Mouse (Mus musculus) liver, embryonic 14.5 days (tissue): ENCODE results near the gene Tsn. TPM values are rescaled to one million over a fixed set of nuclear protein-coding genes. Genes with fewer than 3 reads are reported as not detected.

Experiments
- ATAC-seq: fragments of 200-750 bp; cut with Nextera tagmentation; 2 replicates; pipeline ENCODE4 v1.8.0; 2017; ENCODE audit warnings: moderate number of reproducible peaks, mild to moderate bottlenecking, moderate library complexity; ENCODE audit not compliant: insufficient read depth
- DNase-seq, 3 experiments: peaks; one replicate each; pipeline ENCODE4 v3.0.0-alpha.2; 2012 to 2013; ENCODE audit warnings: low read depth in 3 of 3, low spot score in 3 of 3
- H3K27ac ChIP-seq: fragments of 300-500 bp; sonication (generic); 2 replicates; pipeline ENCODE4 v1.5.1; 2014; ENCODE audit warnings: moderate library complexity, mild to moderate bottlenecking, control low read depth, inconsistent platforms
- H3K27me3 ChIP-seq: fragments of 300-500 bp; sonication (generic); 2 replicates; pipeline ENCODE4 v1.6.1; 2014; ENCODE audit warnings: mild to moderate bottlenecking, low read length, moderate library complexity; ENCODE audit not compliant: control insufficient read depth, insufficient read depth
- H3K36me3 ChIP-seq: fragments of 300-500 bp; sonication (generic); replicated peaks from 2 replicates; pipeline ENCODE4 v1.6.1; 2014; ENCODE audit warnings: low read depth; ENCODE audit not compliant: control insufficient read depth, insufficient read depth
- H3K4me1 ChIP-seq, 2 experiments: fragments of 200-500 bp in 1 of 2; fragments of 300-500 bp in 1 of 2; sonication (generic) in 1 of 2; replicated peaks; 2 replicates each; pipeline ENCODE4 v1.6.1; 2012 to 2014; ENCODE audit warnings: antibody characterized with exemption in 1 of 2, inconsistent platforms in 1 of 2, low read length in 1 of 2; ENCODE audit not compliant: control insufficient read depth in 2 of 2, insufficient read depth in 2 of 2
- H3K4me2 ChIP-seq: fragments of 300-500 bp; sonication (generic); 2 replicates; pipeline ENCODE4 v1.6.1; 2014; ENCODE audit warnings: low read depth, mild to moderate bottlenecking, control low read depth, moderate library complexity
- H3K4me3 ChIP-seq, 2 experiments: fragments of 200-500 bp in 1 of 2; fragments of 300-500 bp in 1 of 2; sonication (generic) in 1 of 2; 2 replicates each; pipeline ENCODE4 v1.5.1; 2012 to 2014; ENCODE audit warnings: low read depth in 2 of 2, low read length in 2 of 2, mild to moderate bottlenecking in 2 of 2, control low read depth in 1 of 2, inconsistent platforms in 1 of 2, moderate library complexity in 1 of 2; ENCODE audit not compliant: insufficient read depth in 1 of 2
- H3K9ac ChIP-seq: fragments of 300-500 bp; sonication (generic); replicated peaks from 2 replicates; pipeline ENCODE4 v1.6.1; 2014; ENCODE audit warnings: mild to moderate bottlenecking, control low read depth, moderate library complexity
- H3K9me3 ChIP-seq: fragments of 300-500 bp; sonication (generic); 2 replicates; pipeline ENCODE4 v1.6.1; 2016; ENCODE audit warnings: low read length, mixed read lengths; ENCODE audit not compliant: control insufficient read depth
- CTCF ChIP-seq: IDR thresholded peaks from 2 replicates; pipeline ENCODE4 v1.5.1; 2016; ENCODE audit warnings: antibody characterized with exemption, low read depth, control low read depth
- EP300 ChIP-seq: IDR thresholded peaks from 2 replicates; pipeline ENCODE4 v1.6.1; 2016; ENCODE audit warnings: antibody characterized with exemption, low read depth
- WGBS: fragments of 180-500 bp; shearing (Covaris S2); extraction: QIAGEN DNeasy Blood & Tissue Kit; methylation state at CpG from one replicate; pipeline ENCODE4 v1.1.7; 2014; ENCODE audit not compliant: insufficient replicate concordance; 5-methylcytosine and 5-hydroxymethylcytosine counted together
- polyA plus RNA-seq, 2 experiments: library from polyadenylated mRNA; depleted of rRNA in 1 of 2; stranded (reverse) in 1 of 2; unstranded in 1 of 2; fragments of >200 nt; fragmentation: Nextera tagmentation in 1 of 2; extraction: Ambion mirVana in 1 of 2; gene quantifications; 2 replicates each; pipeline versions ENCODE4 v1.2.1 to v1.2.3; 2012 to 2014

The Tsn gene
- polyA plus RNA-seq, 2 experiments = 35.0 to 144 TPM

DNA sequence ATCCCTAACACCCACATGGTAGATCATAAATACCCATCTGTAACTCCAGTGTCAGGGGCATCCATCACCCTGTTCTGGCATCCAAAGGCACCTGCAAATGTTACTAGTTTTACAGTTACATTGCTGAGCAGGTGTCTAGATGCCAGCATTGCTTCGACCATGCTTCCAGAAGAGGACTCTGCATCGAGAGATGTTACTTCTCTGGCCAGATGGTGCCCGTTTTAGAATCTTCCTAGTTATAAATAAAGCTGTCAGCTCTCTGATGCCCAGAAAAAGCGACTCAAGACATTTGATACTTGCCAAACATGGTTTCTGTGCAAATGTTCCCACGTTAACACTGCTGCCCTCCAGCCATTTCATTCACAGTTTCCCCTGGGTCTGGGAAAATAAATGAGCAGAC, 26.4 kb upstream of the Tsn start:
- Histone ChIP-seq H3K4me3 (no peak overlapping the region), H3K36me3 (peaks cover 10% of the 10 kb centered on the region), H3K27me3 (no peaks in the 10 kb centered on the region), H3K4me2 (no peak overlapping the region), H3K9ac (no peak overlapping the region), H3K4me1 (no peaks in the 10 kb centered on the region), H3K9me3 (no peaks in the 10 kb centered on the region), H3K27ac (no peak overlapping the region)
- 59% methylated on average over 5 of the region's 5 CpGs for WGBS
- TF ChIP-seq CTCF (no peak), EP300 (no peak)
- no peak for DNase-seq
- ATAC-seq = no peak

DNA sequence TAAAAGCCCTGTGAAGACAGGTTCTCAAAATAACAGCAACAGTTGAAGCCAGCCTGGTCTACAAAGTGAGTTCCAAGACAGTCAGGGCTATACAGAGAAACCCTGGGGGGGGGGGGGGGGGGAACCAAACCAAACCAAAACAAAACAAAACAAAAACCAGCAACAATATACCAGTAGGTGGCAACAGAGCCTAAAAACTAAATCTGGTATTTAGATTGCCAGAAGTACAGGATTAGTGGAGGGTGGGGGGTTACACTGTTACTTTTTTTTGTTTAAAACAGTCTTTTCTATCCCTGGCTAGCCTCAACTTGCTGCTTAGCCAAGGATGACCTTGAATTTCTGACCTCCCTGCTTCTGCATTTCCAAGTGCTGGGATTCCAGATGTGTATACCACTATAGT, 24.3 kb upstream of the Tsn start:
- Histone ChIP-seq H3K9ac (no peak overlapping the region), H3K9me3 (no peaks in the 10 kb centered on the region), H3K4me1 (no peaks in the 10 kb centered on the region), H3K4me3 (no peak overlapping the region), H3K27me3 (no peaks in the 10 kb centered on the region), H3K27ac (no peak overlapping the region), H3K36me3 (peaks cover 27% of the 10 kb centered on the region), H3K4me2 (no peak overlapping the region)
- DNase-seq (no peak), ATAC-seq (no peak)
- TF ChIP-seq CTCF = no peak
- TF ChIP-seq EP300 = no peak

DNA sequence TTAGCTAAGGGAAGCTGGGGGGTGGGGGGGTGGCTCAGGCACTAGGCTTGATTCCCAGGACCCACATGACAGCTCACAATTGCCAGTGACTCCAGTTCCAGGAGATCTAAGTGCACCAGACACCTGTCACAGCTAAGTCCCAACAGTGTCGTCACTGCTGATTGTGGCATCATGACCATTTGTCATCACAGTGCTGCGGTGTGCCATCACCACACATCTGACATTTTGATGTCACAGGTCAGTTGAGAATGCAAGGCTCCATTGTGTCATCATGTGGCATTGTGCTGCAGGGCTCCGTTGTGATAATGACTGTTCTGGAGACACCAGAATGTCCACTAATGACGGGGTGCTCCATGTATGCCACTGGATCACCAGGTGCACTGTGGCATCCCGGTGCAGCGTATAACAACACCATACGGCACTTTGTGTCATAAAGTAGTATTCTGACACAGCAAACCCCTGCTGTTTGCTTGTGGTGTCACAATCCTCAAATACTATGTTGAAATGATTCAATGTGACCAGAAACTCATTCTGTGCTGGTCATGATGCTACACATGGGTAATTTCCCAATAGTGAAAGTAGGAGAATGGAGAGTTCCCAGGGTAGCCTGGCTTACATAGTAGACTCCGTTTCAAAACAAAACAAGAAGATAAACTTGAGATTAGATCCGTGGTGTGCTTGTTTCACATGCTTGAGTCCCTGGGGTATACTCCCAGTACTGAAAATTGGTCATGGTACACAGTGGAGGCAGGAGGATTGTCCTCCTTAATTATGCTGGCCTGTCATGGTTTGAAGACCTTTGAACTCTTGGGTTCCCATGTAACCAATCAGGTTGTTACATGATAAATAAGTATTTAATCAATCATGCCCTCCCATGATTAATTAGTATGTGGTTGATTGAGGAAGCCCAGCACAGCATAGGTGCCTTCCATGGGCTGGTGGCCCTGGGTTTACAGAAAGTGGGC, 23.5 kb upstream of the Tsn start:
- Histone ChIP-seq H3K9ac (no peak overlapping the region), H3K36me3 (peaks cover 33% of the 10 kb centered on the region), H3K27me3 (no peaks in the 10 kb centered on the region), H3K4me3 (no peak overlapping the region), H3K9me3 (no peaks in the 10 kb centered on the region), H3K4me1 (no peaks in the 10 kb centered on the region), H3K4me2 (no peak overlapping the region), H3K27ac (no peak overlapping the region)
- 70% methylated on average over 9 of the region's 9 CpGs for whole genome bisulfite sequencing
- DNase-seq = no peak
- TF ChIP-seq CTCF (no peak), EP300 (no peak)
- ATAC-seq = no peak

DNA sequence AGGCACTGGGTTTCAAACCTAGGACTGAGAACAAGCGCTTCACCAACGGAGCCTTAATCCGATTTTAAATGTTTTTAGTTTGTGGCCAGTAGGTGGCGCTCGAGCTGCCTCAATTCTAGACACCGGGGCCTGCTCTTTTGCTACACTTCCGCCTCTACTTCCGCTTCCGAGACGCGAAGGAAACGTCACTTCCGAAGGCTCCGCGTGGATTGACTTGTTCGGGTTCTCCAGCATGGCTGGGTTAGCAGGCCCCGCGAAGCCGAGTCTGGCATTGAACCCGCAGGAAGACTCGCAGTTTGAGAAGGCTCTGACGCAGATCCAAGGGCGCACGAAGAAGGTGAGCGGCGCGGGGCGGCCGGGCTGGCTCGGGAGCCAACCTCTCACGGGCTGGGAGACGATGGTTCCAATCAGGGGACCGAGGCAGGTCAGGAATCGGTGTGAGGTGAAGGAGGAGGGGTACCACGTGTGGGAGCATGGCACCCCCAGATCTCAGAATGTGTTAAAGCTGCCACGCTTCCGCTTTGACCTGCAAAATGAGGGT, 10.2 kb upstream of the Tsn start, which contains the start of gene Nifk:
Nifk (plus strand) TSS at position 179 of the 541 bp plus-strand sequence.
- H3K9ac ChIP-seq = peak within 1 kb of the TSS; percentile 78
- peak; percentile 91 to 92 (median 91) for DNase-seq
- ATAC-seq = peak; percentile 87
- 0% methylated on average over 37 of the region's 37 CpGs for WGBS
- no peaks in the 10 kb centered on the region for H3K27me3 ChIP-seq
- H3K4me3 ChIP-seq = peak within 1 kb of the TSS; percentile 65 to 85
- TF ChIP-seq EP300 (no peak), CTCF (peak; percentile 95)
- 0 out of 2 replicates have a peak within 1 kb of the TSS, but pooled peaks have one; percentile 6 for H3K27ac ChIP-seq
- H3K36me3 ChIP-seq = peaks cover 9% of the 10 kb centered on the region
- H3K9me3 ChIP-seq = no peaks in the 10 kb centered on the region
- peaks cover 4 to 11% of the 10 kb centered on the region in 2 experiments; a peak in 2 of 4 replicates for H3K4me1 ChIP-seq
- H3K4me2 ChIP-seq = peak within 1 kb of the TSS; percentile 72

DNA sequence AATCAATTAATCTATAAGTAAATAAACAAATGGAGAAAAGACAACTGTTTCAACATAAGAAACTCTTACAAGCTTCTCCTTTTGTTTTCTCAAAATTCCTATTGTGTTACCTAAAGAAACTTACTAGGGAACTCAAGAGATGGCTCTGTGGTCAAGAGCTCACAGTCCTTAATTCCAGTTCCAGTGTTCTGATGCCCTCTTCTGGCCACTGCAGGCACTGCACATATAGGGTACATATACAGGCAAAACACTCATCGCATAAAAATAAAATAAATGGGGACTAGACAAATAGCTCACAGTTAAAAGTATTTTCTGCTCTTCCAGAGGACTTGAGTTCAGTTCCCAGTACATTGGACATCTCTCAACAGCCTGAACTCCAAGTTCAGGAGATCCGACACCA, 9.2 kb upstream of the Tsn start:
- TF ChIP-seq CTCF (peak; percentile 66), EP300 (no peak)

More for the DNA sequence above, 9.2 kb upstream of the Tsn start:
- Histone ChIP-seq H3K4me2 (no peak overlapping the region), H3K36me3 (peaks cover 9% of the 10 kb centered on the region), H3K27ac (no peak overlapping the region), H3K4me1 (peaks cover 4 to 11% of the 10 kb centered on the region in 2 experiments; a peak in 2 of 4 replicates), H3K27me3 (no peaks in the 10 kb centered on the region), H3K9me3 (no peaks in the 10 kb centered on the region), H3K9ac (no peak overlapping the region), H3K4me3 (no peak overlapping the region)
- ATAC-seq (no peak), DNase-seq (peak in 1 of 3 experiments; percentile 35)
- 53% methylated on average over 2 of the region's 2 CpGs for WGBS
